Mouse (Mus musculus) intestine, embryonic 16.5 days (tissue): ENCODE results near the gene Chaf1a. TPM values are rescaled to one million over a fixed set of nuclear protein-coding genes. Genes with fewer than 3 reads are reported as not detected.

Source experiments
- ATAC-seq: fragments of 200-750 bp; cut with Nextera tagmentation; 2 replicates; pipeline ENCODE4 v1.8.0; 2017; ENCODE audit warnings: moderate TSS enrichment, moderate library complexity
- H3K27ac ChIP-seq: fragments of 300-500 bp; sonication (generic); 2 replicates; pipeline ENCODE4 v1.5.1; 2014; ENCODE audit warnings: mild to moderate bottlenecking, low read length
- H3K27me3 ChIP-seq: fragments of 300-500 bp; sonication (generic); replicated peaks from 2 replicates; pipeline ENCODE4 v1.6.1; 2014; ENCODE audit warnings: low read length, control low read depth, mixed read lengths; ENCODE audit not compliant: control insufficient read depth, insufficient read depth
- H3K36me3 ChIP-seq: fragments of 300-500 bp; sonication (generic); 2 replicates; pipeline ENCODE4 v1.6.1; 2014; ENCODE audit warnings: low read length, control low read depth; ENCODE audit not compliant: control insufficient read depth, insufficient read depth
- H3K4me1 ChIP-seq: fragments of 300-500 bp; sonication (generic); 2 replicates; pipeline ENCODE4 v1.6.1; 2014; ENCODE audit warnings: low read length, control low read depth, mixed read lengths; ENCODE audit not compliant: control insufficient read depth, insufficient read depth
- H3K4me2 ChIP-seq: fragments of 300-500 bp; sonication (generic); 2 replicates; pipeline ENCODE4 v1.6.1; 2014; ENCODE audit warnings: low read depth, low read length, control low read depth
- H3K4me3 ChIP-seq: fragments of 300-500 bp; sonication (generic); 2 replicates; pipeline ENCODE4 v1.5.1; 2014; ENCODE audit warnings: mild to moderate bottlenecking, low read length
- H3K9ac ChIP-seq: fragments of 300-500 bp; sonication (generic); 2 replicates; pipeline ENCODE4 v1.6.1; 2014; ENCODE audit warnings: low read depth, low read length
- H3K9me3 ChIP-seq: fragments of 300-500 bp; sonication (generic); 2 replicates; pipeline ENCODE4 v1.6.1; 2016; ENCODE audit warnings: low read length, control low read depth; ENCODE audit not compliant: control insufficient read depth
- WGBS: fragments of 180-500 bp; shearing (Covaris S2); extraction: QIAGEN DNeasy Blood & Tissue Kit; methylation state at CpG from one replicate; pipeline ENCODE4 v1.1.7; 2014; 5-methylcytosine and 5-hydroxymethylcytosine counted together
- polyA plus RNA-seq: library from polyadenylated mRNA; unstranded; fragments of >200 nt; fragmentation: Nextera tagmentation; extraction: Ambion mirVana; gene quantifications from 2 replicates; pipeline ENCODE4 v1.2.1, GENCODE M21; 2015

Gene Chaf1a
- polyA plus RNA-seq, 1 experiment from 2014 or later: 16.7 TPM

GRCm38 (mm10) chr17:56009088-56009961 is 30.9 kb upstream of the Chaf1a start:
- H3K4me1 ChIP-seq: peaks cover 20% of the 10 kb centered on the region
- H3K4me2 ChIP-seq: peak overlapping the region; percentile 88
- H3K36me3 ChIP-seq: peaks cover 17% of the 10 kb centered on the region
- ATAC-seq: peak; percentile 87
- peak overlapping the region; percentile 86 for H3K9ac ChIP-seq
- no peaks in the 10 kb centered on the region for H3K27me3 ChIP-seq
- H3K9me3 ChIP-seq: no peaks in the 10 kb centered on the region
- WGBS: 1% methylated on average over 60 of the region's 62 CpGs
- H3K27ac ChIP-seq: peak overlapping the region; percentile 89
- H3K4me3 ChIP-seq: peak overlapping the region; percentile 93

GRCm38 (mm10) chr17:56009962-56010240 is 30.3 kb upstream of the Chaf1a start:
- Histone ChIP-seq H3K4me1 (peaks cover 17% of the 10 kb centered on the region), H3K4me3 (peak overlapping the region; percentile 93), H3K9me3 (no peaks in the 10 kb centered on the region), H3K36me3 (peaks cover 18% of the 10 kb centered on the region), H3K27me3 (no peaks in the 10 kb centered on the region), H3K27ac (no peak overlapping the region), H3K4me2 (peak overlapping the region; percentile 88), H3K9ac (peak overlapping the region; percentile 86)
- 37% methylated on average over 2 of the region's 2 CpGs for WGBS
- no peak for ATAC-seq

- H3K9me3 ChIP-seq: no peaks in the 10 kb centered on the region
- H3K9ac ChIP-seq: peak overlapping the region; percentile 86
- peak overlapping the region; percentile 88 for H3K4me2 ChIP-seq
- peaks cover 21% of the 10 kb centered on the region for H3K36me3 ChIP-seq
- H3K4me1 ChIP-seq: peaks cover 15% of the 10 kb centered on the region
- WGBS: 63% methylated on average over 14 of the region's 14 CpGs
- H3K27ac ChIP-seq: no peak overlapping the region
- ATAC-seq: no peak
- peak overlapping the region; percentile 93 for H3K4me3 ChIP-seq
- H3K27me3 ChIP-seq: no peaks in the 10 kb centered on the region
These were observed 30.0 kb upstream of the Chaf1a start for GRCm38 (mm10) chr17:56010255-56010654.

- peak overlapping the region; percentile 93 for H3K4me3 ChIP-seq
- no peak for ATAC-seq
- H3K36me3 ChIP-seq: peaks cover 26% of the 10 kb centered on the region
- H3K27ac ChIP-seq: no peak overlapping the region
- H3K9me3 ChIP-seq: no peaks in the 10 kb centered on the region
- H3K9ac ChIP-seq: peak overlapping the region; percentile 86
- no peaks in the 10 kb centered on the region for H3K27me3 ChIP-seq
- peaks cover 15% of the 10 kb centered on the region for H3K4me1 ChIP-seq
- H3K4me2 ChIP-seq: peak overlapping the region; percentile 88
- WGBS: 7% methylated on average over 9 of the region's 9 CpGs
These were observed 29.6 kb upstream of the Chaf1a start for GRCm38 (mm10) chr17:56010681-56011080.

- WGBS: 76% methylated on average over 7 of the region's 7 CpGs
These were observed 28.8 kb upstream of the Chaf1a start for GRCm38 (mm10) chr17:56011441-56011840.

GRCm38 (mm10) chr17:56015293-56015692 is 24.9 kb upstream of the Chaf1a start:
- H3K27ac ChIP-seq: no peak overlapping the region
- peaks cover 54% of the 10 kb centered on the region for H3K36me3 ChIP-seq
- 94% methylated on average over 9 of the region's 9 CpGs for WGBS
- H3K4me3 ChIP-seq: no peak overlapping the region
- H3K4me2 ChIP-seq: no peak overlapping the region
- H3K9me3 ChIP-seq: no peaks in the 10 kb centered on the region
- H3K4me1 ChIP-seq: peaks cover 7% of the 10 kb centered on the region
- H3K27me3 ChIP-seq: no peaks in the 10 kb centered on the region
- H3K9ac ChIP-seq: no peak overlapping the region
- ATAC-seq: no peak

More at GRCm38 (mm10) chr17:56011441-56011840, 28.8 kb upstream of the Chaf1a start:
- ATAC-seq: no peak
- Histone ChIP-seq H3K27me3 (no peaks in the 10 kb centered on the region), H3K4me3 (no peak overlapping the region), H3K27ac (no peak overlapping the region), H3K36me3 (peaks cover 33% of the 10 kb centered on the region), H3K9ac (no peak overlapping the region), H3K9me3 (no peaks in the 10 kb centered on the region), H3K4me1 (peaks cover 15% of the 10 kb centered on the region), H3K4me2 (no peak overlapping the region)

- H3K9me3 ChIP-seq: no peaks in the 10 kb centered on the region
- no peak overlapping the region for H3K27ac ChIP-seq
- H3K9ac ChIP-seq: no peak overlapping the region
- peaks cover 55% of the 10 kb centered on the region for H3K36me3 ChIP-seq
- 83% methylated on average over 8 of the region's 8 CpGs for WGBS
- H3K27me3 ChIP-seq: no peaks in the 10 kb centered on the region
- no peak for ATAC-seq
- no peak overlapping the region for H3K4me2 ChIP-seq
- H3K4me1 ChIP-seq: no peaks in the 10 kb centered on the region
- H3K4me3 ChIP-seq: no peak overlapping the region
These were observed 23.9 kb upstream of the Chaf1a start for GRCm38 (mm10) chr17:56016382-56016781.

- peaks cover 49% of the 10 kb centered on the region for H3K36me3 ChIP-seq
- no peak overlapping the region for H3K4me3 ChIP-seq
- no peaks in the 10 kb centered on the region for H3K9me3 ChIP-seq
- H3K4me1 ChIP-seq: no peaks in the 10 kb centered on the region
- 81% methylated on average over 15 of the region's 15 CpGs for WGBS
- H3K4me2 ChIP-seq: no peak overlapping the region
- no peak for ATAC-seq
- H3K27ac ChIP-seq: no peak overlapping the region
- H3K9ac ChIP-seq: no peak overlapping the region
- H3K27me3 ChIP-seq: no peaks in the 10 kb centered on the region
These were observed 23.1 kb upstream of the Chaf1a start for GRCm38 (mm10) chr17:56016793-56017785.

- Histone ChIP-seq H3K4me1 (0 out of 2 replicates have a peak, but pooled peaks cover 3% of the 10 kb centered on the region), H3K36me3 (peaks cover 44% of the 10 kb centered on the region), H3K9me3 (no peaks in the 10 kb centered on the region), H3K4me2 (no peak overlapping the region), H3K9ac (0 out of 2 replicates have a peak overlapping the region, but pooled peaks have one; percentile 14), H3K4me3 (no peak overlapping the region), H3K27me3 (no peaks in the 10 kb centered on the region), H3K27ac (no peak overlapping the region)
- no peak for ATAC-seq
- WGBS: 82% methylated on average over 7 of the region's 7 CpGs
These were observed 22.4 kb upstream of the Chaf1a start for GRCm38 (mm10) chr17:56017848-56018247.
